8 mouse cellular contexts compared by ENCODE assay signal in the genomic region with DNA sequence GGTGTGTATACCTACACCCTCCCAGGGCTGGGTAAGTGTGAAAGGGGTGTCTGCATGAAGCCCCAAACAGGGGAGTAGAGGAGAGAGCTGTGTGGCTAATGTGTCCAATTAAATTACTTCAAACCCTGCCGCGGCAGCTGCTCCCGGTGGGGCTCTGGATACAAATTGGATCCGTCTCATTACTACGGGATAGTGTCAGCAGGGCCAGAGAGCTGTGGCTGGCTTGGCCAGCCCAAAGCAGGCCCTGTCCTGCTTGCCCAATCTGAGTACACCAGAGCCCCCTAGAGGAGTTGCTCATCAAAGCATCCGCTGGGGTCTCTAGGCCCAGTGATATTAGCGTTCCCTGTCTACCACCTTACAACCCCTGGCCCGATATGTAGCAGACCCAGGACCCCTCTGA. TPM values are rescaled to one million over a fixed set of nuclear protein-coding genes. Genes with fewer than 3 reads are reported as not detected.
DNase-seq lines count a peak whose midpoint lies in the region; ATAC-seq and TF ChIP-seq lines count a peak whose summit lies in the region.

No protein-coding gene starts in this region.

- H3K4me3 ChIP-seq in left cerebral cortex, adult 2 months: no peak overlapping the region
- no peak overlapping the region for H3K4me3 ChIP-seq in hindbrain, embryonic 11.5 days (ENCODE audit: low read depth, low read length)
- no peak overlapping the region for H3K4me3 ChIP-seq in neural tube, embryonic 12.5 days

- H3K27ac ChIP-seq in left cerebral cortex, adult 2 months: peak overlapping the region; percentile 50
- H3K27ac ChIP-seq in hindbrain, embryonic 11.5 days (ENCODE audit: low read depth, low read length): peak overlapping the region; percentile 79
- H3K27ac ChIP-seq in neural tube, embryonic 12.5 days: 0 out of 2 replicates have a peak overlapping the region, but pooled peaks have one; percentile 0

- peak; percentile 53 for TF ChIP-seq CTCF in left cerebral cortex, adult 2 months (IDR thresholded peaks at IDR 0.05)

- intact Hi-C loops in left cerebral cortex, adult 2 months (cut with DNase I): no loop called here

- no peaks in the 10 kb centered on the region for H3K36me3 ChIP-seq in hindbrain, embryonic 11.5 days (ENCODE audit: control insufficient read depth, insufficient read depth, low read length)
- no peaks in the 10 kb centered on the region for H3K36me3 ChIP-seq in neural tube, embryonic 12.5 days

- DNase-seq in left cerebral cortex, adult 2 months (ENCODE audit: extremely low spot score in 1 of 2, low spot score in 2 of 2): no peak
- DNase-seq in left cerebral cortex, adult 18-20 months (ENCODE audit: low spot score in 2 of 2): no peak
- peak; percentile 70 for DNase-seq in cerebellum, adult 9-10 months
- peak; percentile 71 for DNase-seq in hindbrain, embryonic 11.5 days (ENCODE audit: low spot score)
- no peak for DNase-seq in left cerebral cortex, adult 11 months (ENCODE audit: low spot score)
- no peak for DNase-seq in ovary, postnatal 36 days (ENCODE audit: low spot score)
- no peak for DNase-seq in ovary, adult 18-20 months (ENCODE audit: low spot score)

- 0 out of 2 replicates have a peak, but pooled peaks cover 1% of the 10 kb centered on the region for H3K4me1 ChIP-seq in hindbrain, embryonic 11.5 days (replicated peaks; ENCODE audit: control insufficient read depth, insufficient read depth, low read length)
- peaks cover 15% of the 10 kb centered on the region for H3K4me1 ChIP-seq in neural tube, embryonic 12.5 days

- WGBS in hindbrain, embryonic 11.5 days: 15% methylated on average over 8 of the region's 8 CpGs
- 14% methylated on average over 8 of the region's 8 CpGs for WGBS in neural tube, embryonic 12.5 days

- no peaks in the 10 kb centered on the region for H3K9me3 ChIP-seq in hindbrain, embryonic 11.5 days (ENCODE audit: control insufficient read depth, low read length)
- H3K9me3 ChIP-seq in neural tube, embryonic 12.5 days: no peaks in the 10 kb centered on the region

- H3K9ac ChIP-seq in hindbrain, embryonic 11.5 days (ENCODE audit: low read depth, low read length): no peak overlapping the region
- no peak overlapping the region for H3K9ac ChIP-seq in neural tube, embryonic 12.5 days

- ATAC-seq in hindbrain, embryonic 11.5 days (ENCODE audit: low FRiP score): peak; percentile 74
- ATAC-seq in neural tube, embryonic 12.5 days (ENCODE audit: low FRiP score, low read depth): peak; percentile 79

- peaks cover 7% of the 10 kb centered on the region for H3K27me3 ChIP-seq in hindbrain, embryonic 11.5 days (ENCODE audit: control insufficient read depth, insufficient read depth, low read length)
- peaks cover 16% of the 10 kb centered on the region for H3K27me3 ChIP-seq in neural tube, embryonic 12.5 days (replicated peaks)

- no peak overlapping the region for H3K4me2 ChIP-seq in hindbrain, embryonic 11.5 days (replicated peaks; ENCODE audit: low read depth, low read length)
- H3K4me2 ChIP-seq in neural tube, embryonic 12.5 days (replicated peaks): no peak overlapping the region

RNA-seq across cellular contexts. Expression of a gene that starts 6.3 kb away (rescaled TPM):
- 100 to 1,000 TPM; 326 to 329 TPM for total RNA-seq in left cerebral cortex, adult 2 months (2021)
- total RNA-seq in left cerebral cortex, adult 18-20 months (2021): 100 to 1,000 TPM; 267 to 301 TPM
- 2.1 and 2.4 TPM in 2 replicates for polyA plus RNA-seq in hindbrain, embryonic 11.5 days (2014; fragmentation: Nextera tagmentation; extraction: Ambion mirVana)
- polyA plus RNA-seq in neural tube, embryonic 12.5 days (2016; fragmentation: Nextera tagmentation; extraction: Ambion mirVana): 4.8 and 5.4 TPM in 2 replicates

Comparison
In these comparisons a context has a peak if more than half of its experiments do, and no peak if none do; other contexts are left out.
1. DNase-seq: peak in cerebellum, adult 9-10 months (single experiment) and hindbrain, embryonic 11.5 days (single experiment); none in left cerebral cortex, adult 2 months (0 of 2), left cerebral cortex, adult 18-20 months (0 of 2), left cerebral cortex, adult 11 months (single experiment), ovary, postnatal 36 days (single experiment) and ovary, adult 18-20 months (single experiment).
2. H3K27ac ChIP-seq: peak in every context shown above with its lines; median percentile 79 in hindbrain, embryonic 11.5 days; 50 in left cerebral cortex, adult 2 months; 0 in neural tube, embryonic 12.5 days.